ENCODE assay signal across 7 mouse cellular contexts in genomic region chr1:180402481-180403081, GRCm38 (mm10).
DNase-seq lines count a peak whose midpoint lies in the region; ATAC-seq and TF ChIP-seq lines count a peak whose summit lies in the region.

No protein-coding gene starts in this region.

- no peak overlapping the region for H3K9ac ChIP-seq in heart, postnatal 0 days (replicated peaks; ENCODE audit: low read depth, low read length)
- no peak overlapping the region for H3K9ac ChIP-seq in liver, embryonic 13.5 days

- H3K27me3 ChIP-seq in testis, adult 2 months (ENCODE audit: control insufficient read depth, insufficient read depth, low read length): no peaks in the 10 kb centered on the region
- H3K27me3 ChIP-seq in heart, postnatal 0 days (ENCODE audit: control insufficient read depth, insufficient read depth, low read length): no peaks in the 10 kb centered on the region
- H3K27me3 ChIP-seq in liver, embryonic 13.5 days: no peaks in the 10 kb centered on the region

- H3K4me1 ChIP-seq in testis, adult 2 months (ENCODE audit: control insufficient read depth, insufficient read depth, low read length): peaks cover 16% of the 10 kb centered on the region
- H3K4me1 ChIP-seq in heart, postnatal 0 days (ENCODE audit: control insufficient read depth, insufficient read depth): peaks cover 54% of the 10 kb centered on the region
- H3K4me1 ChIP-seq in liver, embryonic 13.5 days (replicated peaks): peaks cover 45% of the 10 kb centered on the region

- 0 out of 2 replicates have a peak, but pooled peaks have one; percentile 5 for ATAC-seq in heart, postnatal 0 days (ENCODE audit: insufficient read depth, low read depth)
- no peak for ATAC-seq in liver, embryonic 13.5 days (ENCODE audit: low read depth)

- TF ChIP-seq POLR2A in testis, adult 2 months (IDR thresholded peaks at IDR 0.05; ENCODE audit: control insufficient read depth, low read depth, low read length): no peak

- no peak overlapping the region for H3K27ac ChIP-seq in testis, adult 2 months (ENCODE audit: control insufficient read depth, insufficient read depth, low read depth, low read length)
- H3K27ac ChIP-seq in heart, postnatal 0 days (ENCODE audit: low read depth): peak overlapping the region; percentile 92
- H3K27ac ChIP-seq in liver, embryonic 13.5 days: peak overlapping the region; percentile 76

- no peaks in the 10 kb centered on the region for H3K9me3 ChIP-seq in heart, postnatal 0 days (replicated peaks; ENCODE audit: control insufficient read depth, low read length)
- no peaks in the 10 kb centered on the region for H3K9me3 ChIP-seq in liver, embryonic 13.5 days (replicated peaks)

- DNase-seq in testis, postnatal 14 days (ENCODE audit: low spot score): no peak
- DNase-seq in heart, postnatal 0 days (ENCODE audit: low spot score): peak; percentile 60
- DNase-seq in liver, embryonic 13.5 days: no peak
- no peak for DNase-seq in urinary bladder, postnatal 4 days (ENCODE audit: low spot score in 2 of 2)
- no peak for DNase-seq in thymus, postnatal 10 days (ENCODE audit: low spot score in 2 of 2)
- DNase-seq in gastrocnemius, adult 18-20 months (ENCODE audit: low spot score): no peak

- H3K36me3 ChIP-seq in testis, adult 2 months (ENCODE audit: control insufficient read depth, insufficient read depth, low read length): no peaks in the 10 kb centered on the region
- H3K36me3 ChIP-seq in heart, postnatal 0 days (replicated peaks; ENCODE audit: control insufficient read depth, insufficient read depth, low read length): no peaks in the 10 kb centered on the region
- no peaks in the 10 kb centered on the region for H3K36me3 ChIP-seq in liver, embryonic 13.5 days

- TF ChIP-seq EP300 in heart, postnatal 0 days (IDR thresholded peaks at IDR 0.05; ENCODE audit: low read depth): peak; percentile 71

- no peak overlapping the region for H3K4me2 ChIP-seq in heart, postnatal 0 days (ENCODE audit: low read depth, low read length)
- no peak overlapping the region for H3K4me2 ChIP-seq in liver, embryonic 13.5 days

- peak overlapping the region; percentile 58 for H3K4me3 ChIP-seq in testis, adult 2 months (ENCODE audit: control insufficient read depth, low read depth, low read length)
- H3K4me3 ChIP-seq in heart, postnatal 0 days (ENCODE audit: low read depth, low read length): no peak overlapping the region
- H3K4me3 ChIP-seq in liver, embryonic 13.5 days (replicated peaks): no peak overlapping the region

- TF ChIP-seq CTCF in testis, adult 2 months (IDR thresholded peaks at IDR 0.05; ENCODE audit: control insufficient read depth, insufficient read depth, insufficient replicate concordance, low read depth, low read length): no peak
- TF ChIP-seq CTCF in heart, postnatal 0 days (IDR thresholded peaks at IDR 0.05; ENCODE audit: low read depth): no peak

- WGBS in heart, postnatal 0 days: 58% methylated on average over 11 of the region's 11 CpGs
- 60% methylated on average over 11 of the region's 11 CpGs for WGBS in liver, embryonic 13.5 days (ENCODE audit: insufficient replicate concordance)
